Mouse (Mus musculus) ES-Bruce4 (cell line): Measurements from ENCODE around the gene P3h2.

ENCODE experiments used
- CTCF ChIP-seq: IDR thresholded peaks from one replicate; pipeline ENCODE4 v1.8.1; 2011; ENCODE audit warnings: low read depth, low read length
- EP300 ChIP-seq: IDR thresholded peaks from 2 replicates; pipeline ENCODE4 v1.6.1; 2011; ENCODE audit warnings: low read depth, low read length; ENCODE audit not compliant: insufficient read depth
- POLR2A ChIP-seq: IDR thresholded peaks from one replicate; pipeline ENCODE4 v1.8.1; 2011; ENCODE audit warnings: low read length; ENCODE audit not compliant: insufficient read depth

DNA sequence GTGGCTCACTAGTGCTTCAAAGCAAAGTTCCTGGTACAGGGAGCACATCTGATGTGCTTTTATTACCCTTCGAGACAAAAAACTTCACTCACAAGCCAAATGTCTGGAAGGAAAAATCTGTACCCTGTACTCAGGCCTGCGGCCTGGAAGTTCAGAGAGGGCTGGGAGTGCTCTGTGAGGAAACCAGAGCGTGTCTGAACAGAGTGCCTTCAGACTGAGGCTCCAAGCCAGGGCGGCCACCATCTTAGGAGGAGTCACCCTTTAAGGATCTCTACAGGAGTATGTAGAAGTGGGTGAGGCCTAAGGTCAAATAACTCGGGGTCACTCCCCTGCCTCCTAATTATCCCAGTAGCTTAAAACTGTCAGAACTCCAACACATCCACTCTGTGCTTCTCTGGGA, 152.2 kb downstream of the P3h2 start:
- TF ChIP-seq EP300 (no peak), CTCF (no peak), POLR2A (no peak)
